Mouse (Mus musculus) layer of hippocampus, adult 2 months (tissue): Measurements from ENCODE around the gene P3h3. TPM values are rescaled to one million over a fixed set of nuclear protein-coding genes. Genes with fewer than 3 reads are reported as not detected.
A peak's percentile ranks its signal among the peaks of the same experiment; 100 is the strongest.

Experiments used
- DNase-seq, 2 experiments: peaks; one replicate each; pipeline ENCODE4 v3.0.0; 2022; ENCODE audit warnings: low spot score in 2 of 2
- H3K27ac ChIP-seq: fragments of 200-600 bp; 2 replicates; pipeline ENCODE4 v1.8.1; 2022
- H3K4me3 ChIP-seq: fragments of 200-600 bp; 2 replicates; pipeline ENCODE4 v1.8.1; 2022; ENCODE audit warnings: mild to moderate bottlenecking
- CTCF ChIP-seq: fragments of 200-600 bp; conservative IDR thresholded peaks from 2 replicates; pipeline ENCODE4 v1.8.1; 2022; ENCODE audit warnings: antibody characterized with exemption, mild to moderate bottlenecking, moderate library complexity
- total RNA-seq, 2 experiments: library from RNA; stranded (reverse); gene quantifications; 2 replicates each; pipeline ENCODE4 v1.2.3; 2021

P3h3 gene
- total RNA-seq, 2 experiments from 2014 or later, result 33.7 to 36.7 TPM

DNA sequence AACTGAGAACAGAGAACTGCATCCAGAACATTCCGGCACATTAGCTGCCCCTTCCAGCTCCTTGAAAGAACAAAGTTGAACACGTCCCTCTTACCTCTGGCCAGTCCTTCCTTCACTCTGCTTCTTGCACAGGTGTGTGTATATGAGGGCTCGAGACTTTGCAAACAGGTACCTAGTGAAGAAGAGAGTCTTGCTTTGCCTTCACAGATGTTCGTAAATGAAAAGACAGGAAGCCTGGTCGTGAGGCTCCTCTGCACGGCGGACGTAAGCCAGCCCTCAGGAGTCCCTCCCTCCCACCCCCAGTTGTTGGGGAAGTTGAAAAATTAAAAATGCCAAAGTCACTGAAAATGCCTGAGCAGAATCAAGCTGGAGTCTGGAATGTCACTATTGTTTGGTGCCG is 30.4 kb upstream of the P3h3 start, which contains the start of gene Cd4:
Gene Cd4 (minus strand): TSS at position 236 of the 400 bp plus-strand sequence.
- no peak for TF ChIP-seq CTCF
- Histone ChIP-seq H3K4me3 (no peak within 1 kb of the TSS), H3K27ac (no peak within 1 kb of the TSS)
- no peak for DNase-seq

GRCm38 (mm10) chr6:124885956-124886381 is 28.4 kb upstream of the P3h3 start:
- no peak for TF ChIP-seq CTCF
- Histone ChIP-seq H3K27ac (no peak overlapping the region), H3K4me3 (no peak overlapping the region)
- DNase-seq, result no peak

DNA sequence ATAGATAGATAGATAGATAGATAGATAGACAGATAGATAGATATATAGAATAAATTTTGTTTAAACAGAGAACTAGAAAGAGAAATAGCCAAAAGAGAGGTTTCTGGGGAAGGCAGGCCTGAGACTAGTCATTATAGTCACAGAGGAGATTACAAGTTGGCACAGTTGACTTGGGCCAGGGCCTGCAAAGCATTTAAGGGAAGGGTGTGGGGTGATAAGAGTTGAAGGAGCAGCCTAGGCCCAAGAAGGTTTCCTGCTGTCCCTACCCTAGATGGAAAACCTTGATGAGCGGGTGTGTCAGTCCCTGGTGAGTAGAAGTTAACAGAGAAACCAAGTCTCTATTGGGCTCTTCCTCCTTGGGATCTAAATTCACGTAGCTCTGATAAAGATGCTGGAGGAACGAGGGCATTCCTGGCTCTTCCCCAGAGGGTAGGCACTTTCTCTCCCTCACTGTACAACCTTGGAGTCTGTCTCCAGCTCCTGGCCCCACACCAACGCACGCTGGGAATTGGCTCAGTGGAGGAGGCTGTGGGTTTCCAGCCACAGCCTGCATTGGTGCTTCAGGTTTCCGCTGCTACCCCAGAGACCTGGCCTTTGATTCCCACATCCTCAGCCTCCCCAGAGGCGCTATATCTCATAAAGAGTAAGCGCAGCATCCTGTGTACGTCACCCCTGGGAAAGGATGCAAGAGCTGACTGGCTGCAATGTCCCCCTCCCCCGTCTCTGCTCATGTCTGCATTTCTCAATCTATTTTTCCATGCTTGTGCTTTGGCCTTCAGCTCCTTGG is 27.4 kb upstream of the P3h3 start:
- Histone ChIP-seq H3K4me3 (no peak overlapping the region), H3K27ac (no peak overlapping the region)
- DNase-seq, result no peak
- no peak for TF ChIP-seq CTCF

- no peak for DNase-seq
- TF ChIP-seq CTCF, result no peak
- Histone ChIP-seq H3K27ac (no peak overlapping the region), H3K4me3 (no peak overlapping the region)
Observed at GRCm38 (mm10) chr6:124883351-124883750, 25.8 kb upstream of the P3h3 start.

GRCm38 (mm10) chr6:124881821-124882220 is 24.3 kb upstream of the P3h3 start:
- Histone ChIP-seq H3K4me3 (no peak overlapping the region), H3K27ac (no peak overlapping the region)
- TF ChIP-seq CTCF, result no peak
- DNase-seq, result no peak

DNA sequence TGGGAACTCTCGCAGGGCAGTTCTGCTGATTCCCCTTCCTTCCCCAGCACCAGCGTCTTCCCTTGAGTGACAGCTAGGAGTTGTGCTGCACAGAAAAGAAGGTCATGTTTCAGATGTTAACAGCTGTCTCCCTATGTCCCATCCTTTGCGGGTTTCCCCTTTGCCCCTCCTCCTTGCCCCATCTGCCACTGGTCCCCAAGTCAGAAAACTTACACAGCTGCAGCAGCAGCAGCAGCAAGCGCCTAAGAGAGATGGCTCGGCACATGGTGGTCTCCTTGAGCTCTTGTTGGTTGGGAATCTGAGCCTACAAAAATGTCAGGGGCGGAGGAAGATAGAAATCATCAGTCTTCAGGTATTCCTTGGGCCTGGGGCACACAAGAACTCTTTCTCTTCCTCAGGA is 21.8 kb upstream of the P3h3 start:
- Histone ChIP-seq H3K27ac (no peak overlapping the region), H3K4me3 (no peak overlapping the region)
- no peak for TF ChIP-seq CTCF
- DNase-seq, result no peak

GRCm38 (mm10) chr6:124874348-124874747 is 16.8 kb upstream of the P3h3 start:
- DNase-seq, result no peak
- no peak overlapping the region for H3K4me3 ChIP-seq
- H3K27ac ChIP-seq, result no peak overlapping the region
- TF ChIP-seq CTCF, result no peak

GRCm38 (mm10) chr6:124866560-124866959 is 9.0 kb upstream of the P3h3 start:
- no peak for DNase-seq
- H3K27ac ChIP-seq, result no peak overlapping the region
- no peak for TF ChIP-seq CTCF
- H3K4me3 ChIP-seq, result no peak overlapping the region

DNA sequence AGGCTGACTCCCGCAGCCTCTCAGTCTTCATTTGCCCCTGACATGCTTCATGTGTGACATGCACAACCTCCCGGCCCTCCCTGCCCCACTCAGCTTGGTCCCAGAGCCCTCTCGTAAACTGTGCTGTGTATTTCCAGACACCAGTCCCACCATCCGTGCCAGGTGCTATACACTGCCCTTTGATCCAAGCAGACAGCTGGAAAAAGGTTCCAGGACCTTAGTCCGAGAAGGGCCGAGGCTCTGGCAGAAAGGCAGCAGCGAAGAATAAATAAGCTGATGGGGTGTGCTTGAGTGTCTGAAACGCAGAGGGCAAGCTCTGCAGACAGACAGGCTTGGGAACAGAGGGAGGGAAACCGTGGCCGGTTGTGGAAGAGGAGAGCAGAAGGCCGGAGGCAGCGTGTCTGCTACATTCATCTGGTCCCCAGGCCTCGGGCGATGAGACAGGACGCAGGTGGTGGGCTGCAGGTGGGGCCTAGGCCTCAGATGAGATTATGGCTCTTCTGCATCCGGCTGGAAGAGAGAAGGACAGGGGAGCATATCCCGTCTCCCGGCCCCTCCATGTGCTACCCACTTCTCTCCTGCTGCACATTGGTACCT is 8.3 kb upstream of the P3h3 start:
- no peak overlapping the region for H3K27ac ChIP-seq
- TF ChIP-seq CTCF, result no peak
- no peak overlapping the region for H3K4me3 ChIP-seq
- DNase-seq, result no peak

DNA sequence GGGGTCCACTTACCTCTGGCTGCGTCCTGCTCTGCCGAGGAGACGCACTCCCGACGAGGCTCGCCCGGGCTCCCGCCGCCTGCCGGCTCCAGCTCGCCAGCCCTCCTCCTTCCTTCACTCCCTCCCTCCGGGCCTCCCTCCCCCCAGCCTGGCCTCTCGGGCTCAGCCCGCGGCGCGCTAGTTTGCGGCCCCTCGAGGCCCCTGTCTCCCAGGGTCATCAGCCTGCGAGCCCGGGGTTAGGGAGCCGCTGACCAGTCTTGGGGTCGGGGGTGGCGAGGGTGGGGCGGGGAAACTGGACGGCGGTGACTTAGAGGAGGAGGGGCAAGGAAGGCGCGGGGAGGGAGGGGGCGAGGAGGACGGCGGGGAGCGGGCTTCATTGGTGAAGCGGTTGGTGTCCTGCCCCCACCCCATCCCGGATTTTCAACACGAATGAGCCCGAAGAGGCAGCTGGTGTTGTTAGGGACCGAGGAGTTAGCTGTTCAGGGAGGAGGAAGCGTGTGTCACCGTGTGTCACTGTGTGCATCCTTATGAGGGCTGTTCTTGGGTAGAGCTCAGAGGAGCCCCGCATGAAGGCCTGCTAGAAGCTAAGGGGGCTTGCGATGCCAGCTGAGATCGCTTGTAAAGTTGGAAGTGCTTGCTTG is 6.2 kb upstream of the P3h3 start, which contains the start of gene Gpr162:
Gene Gpr162 (minus strand): TSS at position 326 of the 641 bp plus-strand sequence.
- H3K27ac ChIP-seq, result peak within 1 kb of the TSS; percentile 99
- peak; percentile 72 to 77 for DNase-seq
- peak within 1 kb of the TSS; percentile 82 for H3K4me3 ChIP-seq
- peak; percentile 57 for TF ChIP-seq CTCF

DNA sequence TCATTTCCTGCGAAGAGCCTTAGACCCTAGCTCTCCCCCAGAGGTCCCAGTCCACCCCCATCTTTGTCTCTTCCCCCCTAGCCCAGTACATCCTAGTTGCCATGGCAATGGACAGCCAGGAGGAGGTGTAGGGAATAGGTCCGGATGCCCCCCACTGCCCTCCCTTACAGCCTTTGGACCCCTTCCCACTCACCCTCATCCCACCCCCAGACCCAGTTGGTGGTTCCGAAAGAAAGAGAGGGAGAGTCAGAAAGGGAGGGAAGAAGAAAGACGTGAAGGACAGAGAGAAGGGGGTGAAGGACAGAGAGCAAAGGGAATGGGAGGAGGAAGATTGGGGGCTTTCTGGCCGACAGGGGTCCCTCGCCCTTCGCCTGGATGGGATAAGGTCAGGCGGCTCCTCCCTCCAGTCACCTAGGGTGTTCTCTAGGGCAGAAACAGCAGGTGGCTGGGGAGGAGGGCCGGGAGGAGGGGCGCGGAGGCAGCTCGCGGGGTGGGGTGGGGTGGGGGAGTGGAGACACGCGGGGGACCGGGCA is 5.6 kb upstream of the P3h3 start:
- no peak for DNase-seq
- peak overlapping the region; percentile 99 for H3K27ac ChIP-seq
- TF ChIP-seq CTCF, result no peak
- H3K4me3 ChIP-seq, result peak overlapping the region; percentile 82

GRCm38 (mm10) chr6:124862406-124863124 is 5.0 kb upstream of the P3h3 start:
- DNase-seq, result no peak
- TF ChIP-seq CTCF, result no peak
- Histone ChIP-seq H3K4me3 (peak overlapping the region; percentile 82), H3K27ac (peak overlapping the region; percentile 99)

GRCm38 (mm10) chr6:124861802-124862201 is 4.2 kb upstream of the P3h3 start:
- Histone ChIP-seq H3K27ac (peak overlapping the region; percentile 99), H3K4me3 (peak overlapping the region; percentile 82)
- no peak for DNase-seq
- TF ChIP-seq CTCF, result no peak
